Mouse (Mus musculus): ENCODE data around the gene Fam166a. TPM values are rescaled to one million over a fixed set of nuclear protein-coding genes. Genes with fewer than 3 reads are reported as not detected.

Gene Fam166a
- polyA plus RNA-seq, 1 experiment from 2014 or later, result 1.4 TPM

GRCm38 (mm10) chr2:25228431-25228889 is 9.9 kb downstream of the Fam166a start:
- peak overlapping the region; percentile 45 for H3K4me3 ChIP-seq
- peak overlapping the region; percentile 77 for H3K27ac ChIP-seq (replicated peaks)
- peaks cover 3% of the 10 kb centered on the region for H3K36me3 ChIP-seq (replicated peaks)
- H3K27me3 ChIP-seq (replicated peaks; ENCODE audit: low read depth, poor library complexity, severe bottlenecking), result peaks cover 25% of the 10 kb centered on the region
- H3K9me3 ChIP-seq, result no peaks in the 10 kb centered on the region
- under 1% methylated on average over 7 of the region's 7 CpGs for WGBS
- DNase-seq (ENCODE audit: low spot score), result peak; percentile 86
- peaks cover 25% of the 10 kb centered on the region for H3K4me1 ChIP-seq

- peak overlapping the region; percentile 45 for H3K4me3 ChIP-seq
- H3K27me3 ChIP-seq (replicated peaks; ENCODE audit: low read depth, poor library complexity, severe bottlenecking), result peaks cover 25% of the 10 kb centered on the region
- no peaks in the 10 kb centered on the region for H3K36me3 ChIP-seq (replicated peaks)
- no peaks in the 10 kb centered on the region for H3K9me3 ChIP-seq
- DNase-seq (ENCODE audit: low spot score), result no peak
- 69% methylated on average over 6 of the region's 6 CpGs for WGBS
- H3K27ac ChIP-seq (replicated peaks), result peak overlapping the region; percentile 77
- peaks cover 21% of the 10 kb centered on the region for H3K4me1 ChIP-seq
Measured at GRCm38 (mm10) chr2:25228995-25229530, 10.5 kb downstream of the Fam166a start.

GRCm38 (mm10) chr2:25229582-25229981 is 11.0 kb downstream of the Fam166a start:
- Histone ChIP-seq H3K27me3 (replicated peaks; ENCODE audit: low read depth, poor library complexity, severe bottlenecking) (peaks cover 28% of the 10 kb centered on the region), H3K36me3 (replicated peaks) (no peaks in the 10 kb centered on the region), H3K9me3 (no peaks in the 10 kb centered on the region), H3K4me3 (no peak overlapping the region), H3K27ac (replicated peaks) (no peak overlapping the region), H3K4me1 (peaks cover 21% of the 10 kb centered on the region)
- no peak for DNase-seq (ENCODE audit: low spot score)
- 78% methylated on average over 5 of the region's 5 CpGs for WGBS

- no peak overlapping the region for H3K27ac ChIP-seq (replicated peaks)
- peaks cover 31% of the 10 kb centered on the region for H3K27me3 ChIP-seq (replicated peaks; ENCODE audit: low read depth, poor library complexity, severe bottlenecking)
- H3K9me3 ChIP-seq, result no peaks in the 10 kb centered on the region
- DNase-seq (ENCODE audit: low spot score), result no peak
- H3K4me1 ChIP-seq, result peaks cover 17% of the 10 kb centered on the region
- no peak overlapping the region for H3K4me3 ChIP-seq
- 89% methylated on average over 7 of the region's 7 CpGs for WGBS
- H3K36me3 ChIP-seq (replicated peaks), result no peaks in the 10 kb centered on the region
Measured at GRCm38 (mm10) chr2:25230581-25230980, 12.0 kb downstream of the Fam166a start.

- Histone ChIP-seq H3K36me3 (replicated peaks) (no peaks in the 10 kb centered on the region), H3K27ac (replicated peaks) (no peak overlapping the region), H3K27me3 (replicated peaks; ENCODE audit: low read depth, poor library complexity, severe bottlenecking) (peaks cover 31% of the 10 kb centered on the region), H3K4me3 (no peak overlapping the region), H3K9me3 (no peaks in the 10 kb centered on the region), H3K4me1 (peaks cover 12% of the 10 kb centered on the region)
- DNase-seq (ENCODE audit: low spot score), result no peak
- WGBS, result 53% methylated on average over 12 of the region's 12 CpGs
Measured at GRCm38 (mm10) chr2:25231038-25231437, 12.5 kb downstream of the Fam166a start.

- H3K9me3 ChIP-seq, result no peaks in the 10 kb centered on the region
- no peak for DNase-seq (ENCODE audit: low spot score)
- peaks cover 31% of the 10 kb centered on the region for H3K27me3 ChIP-seq (replicated peaks; ENCODE audit: low read depth, poor library complexity, severe bottlenecking)
- H3K4me1 ChIP-seq, result peaks cover 13% of the 10 kb centered on the region
- no peaks in the 10 kb centered on the region for H3K36me3 ChIP-seq (replicated peaks)
- 84% methylated on average over 4 of the region's 4 CpGs for WGBS
- H3K4me3 ChIP-seq, result no peak overlapping the region
- H3K27ac ChIP-seq (replicated peaks), result no peak overlapping the region
Measured at GRCm38 (mm10) chr2:25233421-25233820, 14.9 kb downstream of the Fam166a start.

GRCm38 (mm10) chr2:25234050-25234449 is 15.5 kb downstream of the Fam166a start, which contains the start of gene Slc34a3:
Gene Slc34a3, minus strand, starts transcription at chr2:25234364.
- no peak for DNase-seq (ENCODE audit: low spot score)
- 86% methylated on average over 3 of the region's 3 CpGs for WGBS
- H3K27ac ChIP-seq (replicated peaks), result no peak within 1 kb of the TSS
- no peaks in the 10 kb centered on the region for H3K36me3 ChIP-seq (replicated peaks)
- no peak within 1 kb of the TSS for H3K4me3 ChIP-seq
- peaks cover 35% of the 10 kb centered on the region for H3K27me3 ChIP-seq (replicated peaks; ENCODE audit: low read depth, poor library complexity, severe bottlenecking)
- H3K9me3 ChIP-seq, result no peaks in the 10 kb centered on the region
- H3K4me1 ChIP-seq, result peaks cover 6% of the 10 kb centered on the region

GRCm38 (mm10) chr2:25234551-25235220 is 16.1 kb downstream of the Fam166a start:
- 73% methylated on average over 5 of the region's 5 CpGs for WGBS
- H3K4me1 ChIP-seq, result peaks cover 5% of the 10 kb centered on the region; the same call in 1 of the 2 replicates
- DNase-seq (ENCODE audit: low spot score), result no peak
- no peak overlapping the region for H3K27ac ChIP-seq (replicated peaks)
- H3K36me3 ChIP-seq (replicated peaks), result no peaks in the 10 kb centered on the region
- H3K9me3 ChIP-seq, result no peaks in the 10 kb centered on the region
- H3K27me3 ChIP-seq (replicated peaks; ENCODE audit: low read depth, poor library complexity, severe bottlenecking), result peaks cover 39% of the 10 kb centered on the region
- no peak overlapping the region for H3K4me3 ChIP-seq

GRCm38 (mm10) chr2:25236614-25237013 is 18.1 kb downstream of the Fam166a start, which contains the start of gene Rnf224:
Gene Rnf224, minus strand, starts transcription at chr2:25236787.
- no peak within 1 kb of the TSS for H3K4me3 ChIP-seq
- no peaks in the 10 kb centered on the region for H3K36me3 ChIP-seq (replicated peaks)
- DNase-seq (ENCODE audit: low spot score), result no peak
- WGBS, result 32% methylated on average over 8 of the region's 8 CpGs
- no peaks in the 10 kb centered on the region for H3K9me3 ChIP-seq
- H3K4me1 ChIP-seq, result peaks cover 20% of the 10 kb centered on the region
- H3K27me3 ChIP-seq (replicated peaks; ENCODE audit: low read depth, poor library complexity, severe bottlenecking), result peaks cover 36% of the 10 kb centered on the region
- H3K27ac ChIP-seq (replicated peaks), result no peak within 1 kb of the TSS

- Histone ChIP-seq H3K4me3 (no peak overlapping the region), H3K9me3 (no peaks in the 10 kb centered on the region), H3K36me3 (replicated peaks) (no peaks in the 10 kb centered on the region), H3K27me3 (replicated peaks; ENCODE audit: low read depth, poor library complexity, severe bottlenecking) (peaks cover 36% of the 10 kb centered on the region), H3K27ac (replicated peaks) (no peak overlapping the region), H3K4me1 (peaks cover 29% of the 10 kb centered on the region)
- WGBS, result 67% methylated on average over 4 of the region's 4 CpGs
- no peak for DNase-seq (ENCODE audit: low spot score)
Measured at GRCm38 (mm10) chr2:25237522-25237921, 19.0 kb downstream of the Fam166a start.

- no peak overlapping the region for H3K27ac ChIP-seq (replicated peaks)
- H3K36me3 ChIP-seq (replicated peaks), result no peaks in the 10 kb centered on the region
- H3K9me3 ChIP-seq, result no peaks in the 10 kb centered on the region
- peaks cover 42% of the 10 kb centered on the region for H3K27me3 ChIP-seq (replicated peaks; ENCODE audit: low read depth, poor library complexity, severe bottlenecking)
- H3K4me1 ChIP-seq, result peaks cover 35% of the 10 kb centered on the region
- no peak for DNase-seq (ENCODE audit: low spot score)
- no peak overlapping the region for H3K4me3 ChIP-seq
Measured at GRCm38 (mm10) chr2:25238106-25238505, 19.6 kb downstream of the Fam166a start.

GRCm38 (mm10) chr2:25239766-25240165 is 21.2 kb downstream of the Fam166a start:
- H3K27ac ChIP-seq (replicated peaks), result no peak overlapping the region
- H3K4me1 ChIP-seq, result peaks cover 38% of the 10 kb centered on the region
- DNase-seq (ENCODE audit: low spot score), result no peak
- no peaks in the 10 kb centered on the region for H3K9me3 ChIP-seq
- WGBS, result 86% methylated on average over 3 of the region's 3 CpGs
- H3K36me3 ChIP-seq (replicated peaks), result 0 out of 2 replicates have a peak, but pooled peaks cover under 1% of the 10 kb centered on the region
- H3K27me3 ChIP-seq (replicated peaks; ENCODE audit: low read depth, poor library complexity, severe bottlenecking), result peaks cover 49% of the 10 kb centered on the region
- H3K4me3 ChIP-seq, result peak overlapping the region; percentile 1; the same call in 1 of the 2 replicates

GRCm38 (mm10) chr2:25240310-25240709 is 21.8 kb downstream of the Fam166a start:
- peaks cover 48% of the 10 kb centered on the region for H3K27me3 ChIP-seq (replicated peaks; ENCODE audit: low read depth, poor library complexity, severe bottlenecking)
- peak overlapping the region; percentile 70; the same call in 1 of the 2 replicates for H3K27ac ChIP-seq (replicated peaks)
- no peaks in the 10 kb centered on the region for H3K9me3 ChIP-seq
- peak overlapping the region; percentile 69 for H3K4me3 ChIP-seq
- DNase-seq (ENCODE audit: low spot score), result no peak
- peaks cover 38% of the 10 kb centered on the region for H3K4me1 ChIP-seq
- 48% methylated on average over 8 of the region's 8 CpGs for whole genome bisulfite sequencing
- H3K36me3 ChIP-seq (replicated peaks), result peaks cover 5% of the 10 kb centered on the region; the same call in 1 of the 2 replicates

All from embryonic facial prominence, embryonic 10.5 days (tissue).